Mouse (Mus musculus) ES-Bruce4 (cell line): ENCODE data around the gene Cys1.

Experiments
- CTCF ChIP-seq: IDR thresholded peaks from one replicate; pipeline ENCODE4 v1.8.1; 2011; ENCODE audit warnings: low read depth, low read length
- EP300 ChIP-seq: IDR thresholded peaks from 2 replicates; pipeline ENCODE4 v1.6.1; 2011; ENCODE audit warnings: low read depth, low read length; ENCODE audit not compliant: insufficient read depth
- POLR2A ChIP-seq: IDR thresholded peaks from one replicate; pipeline ENCODE4 v1.8.1; 2011; ENCODE audit warnings: low read length; ENCODE audit not compliant: insufficient read depth

GRCm38 (mm10) chr12:24708824-24709218 lies 27.2 kb upstream of the Cys1 start:
- TF ChIP-seq POLR2A: no peak
- no peak for TF ChIP-seq CTCF
- no peak for TF ChIP-seq EP300
